ENCODE assay signal across 8 mouse cellular contexts in genomic region chr11:98745932-98746853, GRCm38 (mm10). TPM values are rescaled to one million over a fixed set of nuclear protein-coding genes. Genes with fewer than 3 reads are reported as not detected.
DNase-seq lines count a peak whose midpoint lies in the region; ATAC-seq and TF ChIP-seq lines count a peak whose summit lies in the region.

No protein-coding gene starts in this region.

- intact Hi-C loops in gastrocnemius, postnatal 14 days (cut with DNase I; ENCODE audit: low total_unique reads), result no loop called here

- TF ChIP-seq EP300 in stomach, postnatal 0 days (optimal IDR thresholded peaks at IDR 0.05), result no peak

- H3K27ac ChIP-seq in thymus, adult 2 months (ENCODE audit: control insufficient read depth, insufficient read depth, low read length), result 0 out of 2 replicates have a peak overlapping the region, but pooled peaks have one; percentile 0
- peak overlapping the region; percentile 76 for H3K27ac ChIP-seq in limb, embryonic 15.5 days
- H3K27ac ChIP-seq in stomach, postnatal 0 days (replicated peaks), result peak overlapping the region; percentile 73

- ATAC-seq in limb, embryonic 15.5 days (ENCODE audit: insufficient number of reproducible peaks, low FRiP score, low TSS enrichment, low read depth), result no peak
- no peak for ATAC-seq in stomach, postnatal 0 days (ENCODE audit: low FRiP score, low TSS enrichment)

- peak; percentile 59 for DNase-seq in adrenal gland, postnatal 10 days
- DNase-seq in adrenal gland, postnatal 25 days, result no peak
- DNase-seq in thymus, adult 2 months, result no peak
- DNase-seq in thymus, postnatal 0 days (ENCODE audit: low spot score), result no peak
- peak; percentile 58 for DNase-seq in stomach, postnatal 0 days (ENCODE audit: low spot score)
- no peak for DNase-seq in spleen, postnatal 36 days (ENCODE audit: low spot score in 2 of 2)
- DNase-seq in gastrocnemius, postnatal 14 days, result no peak

- WGBS in thymus, adult 2 months, result 72% methylated on average over 12 of the region's 12 CpGs
- 47% methylated on average over 12 of the region's 12 CpGs for WGBS in limb, embryonic 15.5 days
- WGBS in stomach, postnatal 0 days, result 38% methylated on average over 12 of the region's 12 CpGs

- peaks cover 68% of the 10 kb centered on the region for H3K4me1 ChIP-seq in thymus, adult 2 months (replicated peaks; ENCODE audit: control insufficient read depth, insufficient read depth, low read length)
- peaks cover 87% of the 10 kb centered on the region for H3K4me1 ChIP-seq in limb, embryonic 15.5 days
- peaks cover 59% of the 10 kb centered on the region for H3K4me1 ChIP-seq in stomach, postnatal 0 days (replicated peaks; ENCODE audit: control insufficient read depth, insufficient read depth)

- no peaks in the 10 kb centered on the region for H3K36me3 ChIP-seq in thymus, adult 2 months (ENCODE audit: control insufficient read depth, insufficient read depth, low read length)
- no peaks in the 10 kb centered on the region for H3K36me3 ChIP-seq in limb, embryonic 15.5 days
- no peaks in the 10 kb centered on the region for H3K36me3 ChIP-seq in stomach, postnatal 0 days (ENCODE audit: control insufficient read depth, insufficient read depth, low read length)

- TF ChIP-seq POLR2A in thymus, adult 2 months (IDR thresholded peaks at IDR 0.05; ENCODE audit: control insufficient read depth, extremely low read depth, insufficient read depth, low read length, poor library complexity), result no peak

- no peak overlapping the region for H3K9ac ChIP-seq in limb, embryonic 15.5 days
- H3K9ac ChIP-seq in stomach, postnatal 0 days (ENCODE audit: low read length), result 0 out of 2 replicates have a peak overlapping the region, but pooled peaks have one; percentile 18

- H3K4me2 ChIP-seq in limb, embryonic 15.5 days, result no peak overlapping the region
- peak overlapping the region; percentile 54 for H3K4me2 ChIP-seq in stomach, postnatal 0 days (replicated peaks; ENCODE audit: low read depth)

- H3K4me3 ChIP-seq in thymus, adult 2 months (ENCODE audit: control insufficient read depth, insufficient read depth, low read length), result no peak overlapping the region
- no peak overlapping the region for H3K4me3 ChIP-seq in limb, embryonic 15.5 days
- H3K4me3 ChIP-seq in stomach, postnatal 0 days (ENCODE audit: low read depth, low read length), result no peak overlapping the region

- TF ChIP-seq CTCF in thymus, adult 2 months (IDR thresholded peaks at IDR 0.05; ENCODE audit: borderline replicate concordance, control insufficient read depth, extremely low read depth, insufficient read depth, low read length, poor library complexity), result no peak
- TF ChIP-seq CTCF in stomach, postnatal 0 days (IDR thresholded peaks at IDR 0.05; ENCODE audit: low read depth), result no peak

- H3K9me3 ChIP-seq in limb, embryonic 15.5 days, result no peaks in the 10 kb centered on the region
- no peaks in the 10 kb centered on the region for H3K9me3 ChIP-seq in stomach, postnatal 0 days (ENCODE audit: control insufficient read depth, low read length)

- no peaks in the 10 kb centered on the region for H3K27me3 ChIP-seq in thymus, adult 2 months (ENCODE audit: control insufficient read depth, insufficient read depth, low read length)
- H3K27me3 ChIP-seq in limb, embryonic 15.5 days, result no peaks in the 10 kb centered on the region
- no peaks in the 10 kb centered on the region for H3K27me3 ChIP-seq in stomach, postnatal 0 days (ENCODE audit: control insufficient read depth, insufficient read depth, low read length)

RNA-seq across cellular contexts. Expression of gene Thra, which starts 5.8 kb away (rescaled TPM):
- 100 to 1,000 TPM; 135 to 184 TPM for total RNA-seq in adrenal gland, postnatal 10 days (2021)
- 82.5 and 89.4 TPM in 2 replicates for total RNA-seq in adrenal gland, postnatal 25 days (2021)
- 36.8 and 41.5 TPM in 2 replicates for polyA plus RNA-seq in thymus, adult 2 months (2012; rRNA removed)
- polyA plus RNA-seq in thymus, postnatal 0 days (2015; fragmentation: Nextera tagmentation; extraction: Ambion mirVana), result 7.3 and 9.1 TPM in 2 replicates
- polyA plus RNA-seq in limb, embryonic 15.5 days (2015; fragmentation: Nextera tagmentation; extraction: Ambion mirVana), result 38.4 and 39.6 TPM in 2 replicates
- 24.0 and 24.5 TPM in 2 replicates for polyA plus RNA-seq in stomach, postnatal 0 days (2015; fragmentation: Nextera tagmentation; extraction: Ambion mirVana)
- 100 to 1,000 TPM in 1 of 2 experiments, 10 to 100 TPM in 1; 91.8 to 106 TPM for total RNA-seq in gastrocnemius, postnatal 14 days (2021)

RNA-seq across cellular contexts. Expression of gene Med24, which starts 17.0 kb away (rescaled TPM):
- total RNA-seq in adrenal gland, postnatal 10 days (2021), result 10 to 100 TPM; 40.4 to 58.0 TPM
- total RNA-seq in adrenal gland, postnatal 25 days (2021), result 40.9 and 61.5 TPM in 2 replicates
- 179 and 196 TPM in 2 replicates for polyA plus RNA-seq in thymus, adult 2 months (2012; rRNA removed)
- 48.3 and 48.5 TPM in 2 replicates for polyA plus RNA-seq in thymus, postnatal 0 days (2015; fragmentation: Nextera tagmentation; extraction: Ambion mirVana)
- 47.6 and 48.3 TPM in 2 replicates for polyA plus RNA-seq in limb, embryonic 15.5 days (2015; fragmentation: Nextera tagmentation; extraction: Ambion mirVana)
- 16.5 and 18.7 TPM in 2 replicates for polyA plus RNA-seq in stomach, postnatal 0 days (2015; fragmentation: Nextera tagmentation; extraction: Ambion mirVana)
- 10 to 100 TPM; 40.3 to 42.0 TPM for total RNA-seq in gastrocnemius, postnatal 14 days (2021)

RNA-seq across cellular contexts. Expression of gene Nr1d1, which starts 28.9 kb away (rescaled TPM):
- 10 to 100 TPM; 15.1 to 59.6 TPM for total RNA-seq in adrenal gland, postnatal 10 days (2021)
- 234 and 238 TPM in 2 replicates for total RNA-seq in adrenal gland, postnatal 25 days (2021)
- 34.4 and 37.7 TPM in 2 replicates for polyA plus RNA-seq in thymus, adult 2 months (2012; rRNA removed)
- polyA plus RNA-seq in thymus, postnatal 0 days (2015; fragmentation: Nextera tagmentation; extraction: Ambion mirVana), result 2.6 and 3.0 TPM in 2 replicates
- polyA plus RNA-seq in limb, embryonic 15.5 days (2015; fragmentation: Nextera tagmentation; extraction: Ambion mirVana), result 1.2 TPM in 2 replicates
- 7.5 and 7.9 TPM in 2 replicates for polyA plus RNA-seq in stomach, postnatal 0 days (2015; fragmentation: Nextera tagmentation; extraction: Ambion mirVana)
- 10 to 100 TPM; 27.3 to 64.6 TPM for total RNA-seq in gastrocnemius, postnatal 14 days (2021)

RNA-seq across cellular contexts. Expression of gene Csf3, which starts 45.1 kb away (rescaled TPM):
- not detected for total RNA-seq in adrenal gland, postnatal 10 days (2021)
- total RNA-seq in adrenal gland, postnatal 25 days (2021), result not detected in 2 replicates
- 0.14 and 0.22 TPM in 2 replicates for polyA plus RNA-seq in thymus, adult 2 months (2012; rRNA removed)
- polyA plus RNA-seq in thymus, postnatal 0 days (2015; fragmentation: Nextera tagmentation; extraction: Ambion mirVana), result not detected in 2 replicates
- polyA plus RNA-seq in limb, embryonic 15.5 days (2015; fragmentation: Nextera tagmentation; extraction: Ambion mirVana), result 0.10 TPM in 1 of 2 replicates, not detected in the other
- polyA plus RNA-seq in stomach, postnatal 0 days (2015; fragmentation: Nextera tagmentation; extraction: Ambion mirVana), result 0.08 and 0.11 TPM in 2 replicates
- total RNA-seq in gastrocnemius, postnatal 14 days (2021), result not detected

RNA-seq across cellular contexts. Expression of gene Msl1, which starts 49.1 kb away (rescaled TPM):
- 10 to 100 TPM; 79.4 to 88.6 TPM for total RNA-seq in adrenal gland, postnatal 10 days (2021)
- 109 and 113 TPM in 2 replicates for total RNA-seq in adrenal gland, postnatal 25 days (2021)
- polyA plus RNA-seq in thymus, adult 2 months (2012; rRNA removed), result 50.3 and 66.0 TPM in 2 replicates
- 14.4 and 20.4 TPM in 2 replicates for polyA plus RNA-seq in thymus, postnatal 0 days (2015; fragmentation: Nextera tagmentation; extraction: Ambion mirVana)
- polyA plus RNA-seq in limb, embryonic 15.5 days (2015; fragmentation: Nextera tagmentation; extraction: Ambion mirVana), result 22.9 and 25.8 TPM in 2 replicates
- 11.3 and 13.8 TPM in 2 replicates for polyA plus RNA-seq in stomach, postnatal 0 days (2015; fragmentation: Nextera tagmentation; extraction: Ambion mirVana)
- 10 to 100 TPM; 49.0 to 55.3 TPM for total RNA-seq in gastrocnemius, postnatal 14 days (2021)

Comparison
In these comparisons a context has a peak if more than half of its experiments do, and no peak if none do; other contexts are left out.
1. DNase-seq: peak in adrenal gland, postnatal 10 days (single experiment) and stomach, postnatal 0 days (single experiment); none in adrenal gland, postnatal 25 days (single experiment), thymus, adult 2 months (single experiment), thymus, postnatal 0 days (single experiment), spleen, postnatal 36 days (0 of 2) and gastrocnemius, postnatal 14 days (single experiment).
2. H3K27ac ChIP-seq: peak in every context shown above with its lines; median percentile 76 in limb, embryonic 15.5 days; 73 in stomach, postnatal 0 days; 0 in thymus, adult 2 months.